8 mouse cellular contexts compared by ENCODE assay signal in genomic region chr1:195040437-195040836, GRCm38 (mm10). TPM values are rescaled to one million over a fixed set of nuclear protein-coding genes. Genes with fewer than 3 reads are reported as not detected.
A peak's percentile ranks its signal among the peaks of the same experiment; 100 is the strongest.
DNase-seq lines count a peak whose midpoint lies in the region; ATAC-seq lines count a peak whose summit lies in the region.

No protein-coding gene starts in this region.

- ATAC-seq in frontal cortex, adult (ENCODE audit: low TSS enrichment) = peak; percentile 58; the same call in 1 of the 2 replicates
- ATAC-seq in embryonic facial prominence, embryonic 11.5 days (replicated peaks; ENCODE audit: insufficient number of reproducible peaks, low FRiP score, low TSS enrichment, low read depth) = no peak
- 0 out of 2 replicates have a peak, but pooled peaks have one; percentile 54 for ATAC-seq in kidney, embryonic 15.5 days (replicated peaks; ENCODE audit: low FRiP score)
- peak; percentile 82 for ATAC-seq in midbrain, embryonic 12.5 days (ENCODE audit: low FRiP score, low read depth)

- H3K9ac ChIP-seq in embryonic facial prominence, embryonic 11.5 days (replicated peaks; ENCODE audit: low read length) = no peak overlapping the region
- no peak overlapping the region for H3K9ac ChIP-seq in kidney, embryonic 15.5 days
- H3K9ac ChIP-seq in midbrain, embryonic 12.5 days (replicated peaks) = no peak overlapping the region

- no peak overlapping the region for H3K27ac ChIP-seq in embryonic facial prominence, embryonic 11.5 days (replicated peaks; ENCODE audit: low read depth, low read length)
- H3K27ac ChIP-seq in kidney, embryonic 15.5 days = no peak overlapping the region
- no peak overlapping the region for H3K27ac ChIP-seq in midbrain, embryonic 12.5 days (replicated peaks)

- H3K36me3 ChIP-seq in embryonic facial prominence, embryonic 11.5 days (replicated peaks; ENCODE audit: control insufficient read depth, insufficient read depth, low read depth, low read length) = no peaks in the 10 kb centered on the region
- no peaks in the 10 kb centered on the region for H3K36me3 ChIP-seq in kidney, embryonic 15.5 days
- H3K36me3 ChIP-seq in midbrain, embryonic 12.5 days = no peaks in the 10 kb centered on the region

- no peaks in the 10 kb centered on the region for H3K9me3 ChIP-seq in embryonic facial prominence, embryonic 11.5 days (replicated peaks; ENCODE audit: control insufficient read depth, low read length)
- H3K9me3 ChIP-seq in kidney, embryonic 15.5 days (replicated peaks) = no peaks in the 10 kb centered on the region
- H3K9me3 ChIP-seq in midbrain, embryonic 12.5 days = no peaks in the 10 kb centered on the region

- H3K4me2 ChIP-seq in embryonic facial prominence, embryonic 11.5 days (ENCODE audit: low read depth, low read length) = no peak overlapping the region
- H3K4me2 ChIP-seq in kidney, embryonic 15.5 days = no peak overlapping the region
- H3K4me2 ChIP-seq in midbrain, embryonic 12.5 days (replicated peaks) = no peak overlapping the region

- no peak for DNase-seq in frontal cortex, postnatal 25 days (ENCODE audit: low spot score in 2 of 2)
- peak; percentile 21 for DNase-seq in thymus, postnatal 14 days
- no peak for DNase-seq in thymus, adult 18-20 months
- peak; percentile 60 for DNase-seq in embryonic facial prominence, embryonic 11.5 days (ENCODE audit: low spot score)
- DNase-seq in spleen, postnatal 4 days (ENCODE audit: low spot score in 2 of 2) = no peak

- no peaks in the 10 kb centered on the region for H3K27me3 ChIP-seq in embryonic facial prominence, embryonic 11.5 days (ENCODE audit: control insufficient read depth, insufficient read depth, low read length)
- no peaks in the 10 kb centered on the region for H3K27me3 ChIP-seq in kidney, embryonic 15.5 days
- H3K27me3 ChIP-seq in midbrain, embryonic 12.5 days = no peaks in the 10 kb centered on the region

- H3K4me3 ChIP-seq in embryonic facial prominence, embryonic 11.5 days (ENCODE audit: low read depth, low read length) = no peak overlapping the region
- H3K4me3 ChIP-seq in kidney, embryonic 15.5 days (replicated peaks) = no peak overlapping the region
- no peak overlapping the region for H3K4me3 ChIP-seq in midbrain, embryonic 12.5 days

- H3K4me1 ChIP-seq in embryonic facial prominence, embryonic 11.5 days (ENCODE audit: control insufficient read depth, insufficient read depth, low read length) = no peaks in the 10 kb centered on the region
- no peaks in the 10 kb centered on the region for H3K4me1 ChIP-seq in kidney, embryonic 15.5 days
- H3K4me1 ChIP-seq in midbrain, embryonic 12.5 days = no peaks in the 10 kb centered on the region

RNA-seq across cellular contexts. Expression of gene Cd46, which starts 51.6 kb away (rescaled TPM):
- 0.43 and 0.80 TPM in 2 replicates for polyA plus RNA-seq in embryonic facial prominence, embryonic 11.5 days (2014; fragmentation: Nextera tagmentation; extraction: Ambion mirVana)
- 0.76 and 1.1 TPM in 2 replicates for polyA plus RNA-seq in kidney, embryonic 15.5 days (2015; fragmentation: Nextera tagmentation; extraction: Ambion mirVana)
- 1.4 and 1.6 TPM in 2 replicates for polyA plus RNA-seq in midbrain, embryonic 12.5 days (2016; fragmentation: Nextera tagmentation; extraction: Ambion mirVana)

Comparison
In these comparisons a context has a peak if more than half of its experiments do, and no peak if none do; other contexts are left out.
1. DNase-seq: peak in thymus, postnatal 14 days (single experiment) and embryonic facial prominence, embryonic 11.5 days (single experiment); none in frontal cortex, postnatal 25 days (0 of 2), thymus, adult 18-20 months (0 of 2) and spleen, postnatal 4 days (0 of 2).